Mouse (Mus musculus) erythroblast, embryonic 14.5 days (primary cell): ENCODE measurements around the gene Ears2.

ENCODE experiments used
- GATA1 ChIP-seq: IDR thresholded peaks from 2 replicates; pipeline ENCODE4 v1.6.1; 2012; ENCODE audit warnings: low read length, inconsistent platforms, mixed read lengths
- TAL1 ChIP-seq: IDR thresholded peaks from 3 replicates; pipeline ENCODE4 v1.6.1; 2012; ENCODE audit warnings: low read length, inconsistent platforms, mixed read lengths

DNA sequence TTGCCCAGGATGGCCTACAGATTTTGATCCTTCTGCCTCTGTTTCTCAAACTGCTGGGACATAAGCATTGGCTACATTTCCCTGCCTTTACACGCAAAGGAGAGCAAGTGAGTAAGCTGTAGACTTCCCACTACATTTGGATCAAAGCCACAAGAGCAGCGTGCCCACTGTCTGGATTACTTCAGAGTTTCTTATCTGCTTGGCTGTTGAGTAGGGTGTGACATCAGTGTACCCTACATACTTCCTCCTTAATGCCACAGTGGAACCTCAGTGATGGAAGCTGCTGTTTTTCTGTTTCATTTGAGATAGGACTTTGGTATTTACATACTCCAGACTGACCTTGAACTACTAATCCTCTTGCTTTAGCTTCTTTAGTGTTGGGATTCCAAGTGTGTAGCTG, 20.2 kb downstream of the Ears2 start:
- TF ChIP-seq TAL1: no peak
- TF ChIP-seq GATA1: no peak
